Mouse (Mus musculus) adrenal gland, adult 18-20 months (tissue): ENCODE measurements around the gene Efhd1. TPM values are rescaled to one million over a fixed set of nuclear protein-coding genes. Genes with fewer than 3 reads are reported as not detected.

ENCODE experiments used
- DNase-seq, 2 experiments: peaks; one replicate each; pipeline ENCODE4 v3.0.0; 2021 to 2022; ENCODE audit warnings: low spot score in 2 of 2
- total RNA-seq, 2 experiments: library from RNA; stranded (reverse); gene quantifications; 1 replicate in 1 of 2; 2 replicates in 1 of 2; pipeline ENCODE4 v1.2.3; 2021

The Efhd1 gene
- total RNA-seq, 2 experiments from 2014 or later, result 329 to 423 TPM

DNA sequence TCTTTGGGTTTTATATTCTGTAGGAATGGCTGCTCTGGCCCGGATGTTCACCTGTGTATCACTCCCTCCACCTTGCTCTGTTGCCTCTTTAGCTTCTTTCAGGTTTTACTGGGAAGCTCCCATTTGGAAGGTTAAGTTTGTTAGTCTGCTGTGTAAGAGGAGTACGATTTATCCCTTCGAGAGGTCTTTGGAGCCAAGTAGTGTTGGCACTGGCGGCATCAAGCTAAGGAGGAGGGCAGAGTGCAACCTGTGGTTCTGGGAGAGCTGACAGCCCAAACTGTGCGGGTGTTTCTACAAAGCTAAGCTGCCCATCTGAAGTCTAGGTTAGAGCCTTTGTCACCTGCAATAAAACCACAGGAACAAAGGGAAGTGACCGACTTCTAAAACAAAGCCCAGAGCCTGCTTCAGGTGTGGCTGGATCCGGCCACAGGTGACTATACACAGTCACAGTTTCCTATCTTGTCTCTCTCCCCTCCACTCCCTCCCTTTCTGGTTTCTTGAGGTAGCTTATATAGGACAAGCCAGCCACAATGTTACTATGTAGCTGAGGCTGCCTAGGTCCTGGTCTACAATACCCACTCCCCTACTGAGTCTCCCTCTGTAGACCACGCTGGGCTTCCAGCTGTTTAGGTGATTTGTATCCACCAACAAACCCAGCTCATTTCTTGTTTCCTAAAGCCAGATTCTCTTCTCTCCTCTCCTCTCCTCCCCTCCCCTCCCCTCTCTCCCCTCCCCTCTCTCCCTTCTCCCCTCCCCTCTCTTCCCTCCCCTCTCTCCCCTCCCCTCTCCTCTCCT is 2.3 kb downstream of the Efhd1 start:
- DNase-seq, result no peak

GRCm38 (mm10) chr1:87270204-87270603 is 6.0 kb downstream of the Efhd1 start:
- DNase-seq, result no peak

DNA sequence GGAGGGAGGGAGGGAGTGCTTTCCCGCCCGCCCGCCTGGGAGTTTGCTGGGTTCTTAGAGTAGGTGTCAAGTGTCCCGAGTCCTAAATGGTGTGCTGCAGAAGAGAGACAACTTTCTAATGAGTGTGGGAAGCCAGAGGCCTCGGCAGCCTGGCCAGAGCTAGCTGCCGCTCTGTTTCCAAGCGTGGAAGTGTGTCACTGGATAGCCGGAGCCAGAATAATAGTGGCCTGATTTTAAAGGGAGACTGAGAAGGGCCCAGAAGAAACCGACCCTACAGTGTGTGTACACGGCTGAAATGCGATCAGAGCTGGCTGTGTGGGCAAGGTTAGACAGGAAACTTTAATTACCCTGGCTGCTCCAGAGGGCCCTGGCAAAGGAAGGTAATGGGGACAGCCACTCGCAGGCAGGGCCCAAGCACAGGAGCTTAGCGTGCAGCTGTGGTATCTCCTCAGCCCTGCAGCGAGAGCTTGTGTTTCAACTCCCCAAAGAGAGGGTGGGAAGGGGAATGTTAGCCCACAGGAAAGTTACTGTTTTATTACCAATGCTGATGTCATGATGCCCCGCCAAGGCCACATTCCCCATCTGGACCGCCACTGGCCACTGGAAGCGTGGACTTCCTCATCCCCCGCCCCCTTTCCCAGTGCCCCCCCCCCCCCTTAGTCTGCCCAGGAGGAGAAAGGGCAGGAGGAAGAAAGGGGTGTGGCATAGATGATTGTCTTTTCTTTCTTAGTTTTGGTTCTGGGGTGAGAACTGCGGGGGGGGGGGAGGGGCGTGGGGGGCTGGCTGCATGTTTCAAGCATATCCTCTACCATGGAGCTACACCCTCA is 6.7 kb downstream of the Efhd1 start:
- no peak for DNase-seq

DNA sequence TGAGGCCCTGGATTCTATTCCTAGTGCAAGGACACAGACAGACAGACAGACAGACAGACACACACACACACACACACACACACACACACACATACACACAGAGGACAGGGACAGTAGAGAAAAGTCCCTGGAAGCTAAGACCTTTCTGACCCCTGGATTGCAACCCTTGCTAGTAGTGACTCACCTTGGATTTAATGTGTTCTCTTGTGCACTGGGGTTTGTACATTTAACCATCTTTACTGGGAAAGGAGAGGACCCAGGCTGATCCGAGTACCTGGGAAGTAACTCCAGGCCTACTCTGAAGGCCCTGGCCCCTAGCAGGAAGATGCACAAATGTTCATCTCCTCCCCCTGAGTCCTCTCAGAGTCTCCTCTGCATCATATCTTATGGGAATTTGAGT is 7.4 kb downstream of the Efhd1 start:
- DNase-seq, result no peak

DNA sequence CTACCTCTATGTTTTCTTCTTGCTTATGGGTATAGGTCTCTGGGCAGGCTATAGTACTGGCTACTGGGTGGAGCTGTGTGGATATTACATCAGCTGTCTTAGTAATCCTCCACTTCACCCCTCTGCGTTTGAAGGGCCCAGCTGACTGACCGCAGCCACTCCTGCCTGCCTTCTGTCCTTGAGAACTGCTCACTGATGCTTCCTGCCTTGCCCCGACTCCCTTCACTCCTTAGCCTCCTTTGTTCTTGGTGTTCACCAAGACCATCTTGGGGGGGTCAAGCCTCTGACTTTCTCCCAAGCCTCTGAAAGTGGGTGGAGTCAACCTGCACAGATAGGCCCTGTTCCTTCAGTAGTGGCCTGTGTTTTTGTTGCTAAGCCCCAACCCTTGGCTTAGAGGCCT is 8.3 kb downstream of the Efhd1 start:
- DNase-seq, result no peak

GRCm38 (mm10) chr1:87273514-87273942 is 9.4 kb downstream of the Efhd1 start:
- peak in 1 of 2 experiments; percentile 66 for DNase-seq

DNA sequence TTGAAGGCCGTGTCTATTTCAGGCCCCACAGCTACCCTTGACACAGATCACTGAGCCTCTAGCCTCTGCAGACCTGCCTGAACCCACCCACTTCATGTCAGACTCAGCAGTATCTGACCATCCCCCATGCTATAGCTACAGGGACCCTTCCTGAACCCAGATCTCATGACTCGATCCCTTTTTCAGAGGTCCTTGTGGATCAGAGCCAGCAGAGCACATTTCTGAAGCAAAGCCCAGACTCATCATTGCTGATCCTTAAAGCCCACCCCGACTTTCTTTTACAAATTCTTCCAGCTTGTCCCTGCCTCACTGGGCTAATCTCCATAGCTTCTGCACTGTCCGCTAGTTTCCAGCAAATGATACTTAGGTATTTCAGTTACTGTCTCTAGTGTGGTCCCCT is 10.0 kb downstream of the Efhd1 start:
- DNase-seq, result no peak

DNA sequence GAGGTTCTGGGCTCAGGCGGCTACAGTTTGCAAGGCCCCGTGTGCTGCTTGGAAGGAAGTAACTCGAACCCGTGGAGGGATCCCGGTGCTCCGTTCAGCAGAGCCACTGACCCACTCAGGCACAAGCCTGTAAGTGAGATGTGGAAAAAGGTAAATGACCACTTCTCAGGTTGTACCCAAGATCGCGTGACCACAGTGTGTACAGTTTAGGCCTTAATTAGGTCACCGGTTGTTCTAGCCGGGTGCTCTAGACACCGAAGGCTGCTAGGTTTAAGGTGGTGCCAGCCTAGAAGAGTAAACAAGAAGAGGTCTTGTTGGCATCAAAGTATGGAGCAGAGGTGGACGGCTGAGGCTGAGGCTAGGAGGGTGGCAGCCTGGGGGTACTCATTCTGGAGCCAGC is 11.0 kb downstream of the Efhd1 start:
- DNase-seq, result no peak

DNA sequence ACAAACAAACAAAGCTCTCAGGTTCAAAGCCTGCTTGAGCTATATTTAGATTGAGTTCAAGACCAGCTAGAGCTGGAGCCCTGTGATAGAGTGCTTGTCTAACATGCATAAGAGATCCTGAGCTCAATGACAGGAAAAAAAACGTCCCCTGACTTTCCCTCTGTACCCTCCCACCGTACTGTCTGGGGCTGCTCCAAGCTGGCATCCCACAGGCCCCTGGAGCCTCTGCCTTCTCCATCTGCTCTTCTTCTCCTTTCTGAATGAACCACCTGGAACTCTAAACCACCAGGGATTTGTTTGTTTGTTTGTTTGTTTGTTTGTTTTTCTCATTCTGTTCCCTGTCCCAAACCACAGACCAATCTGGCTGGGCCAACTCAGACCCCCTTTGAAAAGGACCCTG is 11.9 kb downstream of the Efhd1 start:
- no peak for DNase-seq

DNA sequence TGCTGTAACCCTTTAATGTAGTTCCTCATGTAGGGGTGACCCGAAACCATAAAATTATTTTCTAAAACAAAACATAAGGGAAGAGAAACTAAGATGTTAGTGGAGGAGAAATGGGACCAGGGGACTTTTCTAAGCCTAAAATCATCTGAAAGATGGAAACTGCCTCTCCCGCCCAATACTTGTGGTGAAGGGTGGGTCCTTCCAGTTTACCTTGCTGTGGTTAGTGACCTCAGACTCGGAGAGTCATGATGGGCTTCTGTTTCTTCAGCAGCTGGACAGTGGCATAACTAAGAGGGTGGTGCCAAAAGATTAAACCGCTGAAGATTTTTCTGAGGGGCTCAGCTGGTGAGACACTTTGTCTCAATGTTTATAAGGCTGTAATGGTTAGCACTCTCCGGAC is 16.1 kb downstream of the Efhd1 start:
- DNase-seq, result no peak

DNA sequence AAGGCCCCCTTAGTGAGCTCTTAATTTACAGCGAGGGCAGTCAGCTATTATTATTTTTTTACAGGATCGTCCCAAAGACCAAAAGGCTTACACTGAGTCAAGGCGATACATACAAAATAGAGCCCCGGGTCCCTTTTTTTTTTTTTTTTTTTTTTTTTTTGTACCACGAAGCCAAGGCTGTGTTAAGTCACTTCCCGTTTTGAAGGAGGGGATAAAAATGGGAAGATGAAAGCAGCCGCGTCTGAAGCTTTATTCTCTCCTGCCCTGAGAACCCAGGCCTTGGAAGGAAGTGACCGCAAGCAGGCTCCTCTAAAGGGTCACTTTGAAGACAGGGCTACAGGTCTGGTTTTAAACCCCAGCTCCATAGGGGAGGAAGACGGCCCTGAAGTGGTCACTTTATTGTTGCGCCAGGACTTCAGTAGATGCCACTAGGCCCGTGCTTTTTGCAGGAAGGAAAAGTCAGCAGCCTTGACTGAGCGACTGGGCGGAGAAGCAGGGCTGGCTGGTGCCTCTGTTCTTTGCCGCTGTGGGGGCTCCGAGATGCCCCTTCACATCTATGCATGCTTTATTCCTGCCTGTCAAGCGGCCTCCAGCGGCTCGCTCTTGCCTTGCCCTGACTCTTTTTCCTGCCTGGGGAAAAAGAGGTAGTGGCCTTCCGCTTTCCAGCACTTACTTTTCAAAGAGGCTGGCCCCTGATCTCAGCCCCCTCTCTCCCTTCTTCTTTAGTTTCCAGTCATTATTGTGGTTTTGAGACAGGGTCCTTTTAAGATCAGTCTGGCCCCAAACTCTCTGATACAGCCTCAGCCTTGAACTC is 17.6 kb downstream of the Efhd1 start:
- no peak for DNase-seq

- DNase-seq, result no peak
Measured at GRCm38 (mm10) chr1:87282413-87282788, 18.2 kb downstream of the Efhd1 start.

DNA sequence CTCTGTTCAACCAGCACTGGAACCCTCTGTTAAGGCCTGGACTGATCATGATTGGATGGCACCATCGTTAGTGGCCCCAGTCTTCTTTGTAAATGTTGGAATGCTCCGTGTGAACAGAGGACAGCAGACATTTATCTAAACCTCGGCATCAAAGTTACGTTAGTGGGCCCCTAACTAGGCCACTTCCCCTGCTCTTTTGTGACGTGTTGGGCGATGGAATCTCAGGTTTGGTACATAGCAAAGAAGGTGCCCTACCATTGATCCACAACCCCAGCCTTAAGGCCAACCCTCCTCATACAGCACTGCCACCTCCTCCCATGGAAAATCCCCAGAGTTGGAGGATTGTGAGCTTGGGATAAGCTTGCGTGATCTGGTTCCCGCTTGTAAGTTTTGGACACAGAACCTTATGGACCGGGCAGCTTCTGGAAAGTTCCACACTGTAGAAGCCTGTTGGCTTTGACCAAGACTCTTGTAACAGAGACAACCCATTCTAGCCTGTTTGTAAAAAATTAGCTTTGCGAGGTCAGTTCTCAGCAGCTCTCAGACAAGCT is 19.3 kb downstream of the Efhd1 start:
- DNase-seq, result no peak

- DNase-seq, result no peak
Measured at GRCm38 (mm10) chr1:87287105-87287504, 22.9 kb downstream of the Efhd1 start.

DNA sequence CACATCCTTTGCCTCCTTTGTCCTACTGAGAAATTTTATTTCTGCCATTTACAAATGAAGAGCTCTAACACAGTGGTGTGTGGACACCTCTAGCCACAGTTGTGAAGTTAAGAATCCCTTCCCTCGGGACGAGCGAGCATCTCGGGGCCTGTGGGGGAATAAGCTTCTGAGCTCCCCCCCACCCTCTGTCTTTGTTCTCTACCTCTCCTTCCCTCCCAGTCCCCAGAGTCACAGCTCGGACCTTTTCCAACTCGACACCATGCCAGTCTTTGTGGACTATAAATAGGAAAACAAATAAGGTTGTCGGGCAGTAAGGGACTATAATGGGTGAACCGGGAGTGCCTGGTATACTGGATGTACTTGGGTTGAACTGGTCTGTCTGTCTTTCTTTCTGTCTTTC is 27.3 kb downstream of the Efhd1 start:
- no peak for DNase-seq

GRCm38 (mm10) chr1:87292420-87293190 is 28.4 kb downstream of the Efhd1 start:
- DNase-seq, result no peak

DNA sequence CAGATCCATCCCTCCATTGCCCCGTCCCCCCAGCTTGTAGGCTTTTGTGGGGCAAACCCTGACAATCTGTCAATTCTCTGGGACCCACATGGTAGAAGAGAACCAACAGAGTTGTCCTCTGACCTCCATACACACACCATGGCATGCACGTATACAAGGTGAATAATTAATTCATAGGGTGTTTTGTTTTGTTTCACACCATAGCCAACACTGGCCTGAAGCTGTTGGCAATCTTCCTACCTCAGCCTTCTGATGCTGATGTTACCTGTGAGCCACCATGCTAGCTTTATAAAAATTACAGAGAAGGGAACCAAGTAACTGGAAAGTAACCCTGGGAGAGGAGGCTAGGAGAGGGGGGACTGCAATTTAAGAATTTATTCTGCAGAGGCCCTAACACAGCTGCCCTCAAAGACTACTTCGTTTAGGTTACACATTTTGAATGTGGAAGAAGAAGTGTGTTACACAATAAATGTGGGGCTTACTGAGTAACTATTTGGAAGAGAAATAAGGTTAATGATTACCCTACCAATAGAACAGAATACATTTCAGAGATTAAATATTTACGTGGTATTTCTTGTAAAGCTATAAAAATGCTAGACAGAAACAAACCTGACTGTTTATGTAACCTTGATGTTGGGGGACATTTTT is 30.0 kb downstream of the Efhd1 start:
- no peak for DNase-seq

- DNase-seq, result no peak
Measured at GRCm38 (mm10) chr1:87294951-87295350, 30.8 kb downstream of the Efhd1 start.

DNA sequence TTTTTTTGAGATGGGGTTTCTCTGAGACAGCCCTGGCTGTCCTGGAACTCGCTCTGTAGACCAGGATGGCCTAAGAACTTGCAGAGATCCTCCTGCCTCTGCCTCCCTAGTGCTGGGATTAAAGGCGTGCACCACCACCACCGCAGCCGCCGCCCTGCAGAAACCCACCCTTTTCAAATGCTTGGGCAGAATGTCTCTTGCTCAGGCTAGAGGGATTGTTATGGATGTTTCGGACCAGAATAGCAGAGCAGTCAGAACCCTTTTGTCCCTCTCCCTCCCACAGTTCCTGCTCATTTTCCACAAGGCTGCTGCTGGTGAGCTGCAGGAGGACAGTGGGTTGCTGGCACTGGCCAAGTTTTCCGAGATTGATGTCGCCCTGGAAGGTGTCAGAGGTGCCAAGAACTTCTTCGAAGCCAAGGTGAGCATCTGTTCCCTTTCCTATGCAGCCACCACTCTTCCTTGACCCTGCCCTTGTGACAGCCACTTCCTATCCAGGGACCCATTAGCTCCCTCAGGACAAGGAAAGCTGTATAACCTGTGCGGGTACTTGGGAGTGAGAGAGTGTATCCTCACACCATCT is 33.3 kb downstream of the Efhd1 start:
- no peak for DNase-seq
